Mouse (Mus musculus): Measurements from ENCODE around the gene Maco1. TPM values are rescaled to one million over a fixed set of nuclear protein-coding genes. Genes with fewer than 3 reads are reported as not detected.
A peak's percentile ranks its signal among the peaks of the same experiment; 100 is the strongest.

The Maco1 gene
- polyA plus RNA-seq, 1 experiment from 2014 or later, result 45.6 TPM

- no peak overlapping the region for H3K9ac ChIP-seq (ENCODE audit: low read length)
- H3K27me3 ChIP-seq (ENCODE audit: control insufficient read depth, insufficient read depth, low read length), result peaks cover 11% of the 10 kb centered on the region
- H3K4me1 ChIP-seq (ENCODE audit: control insufficient read depth, insufficient read depth, low read length), result no peaks in the 10 kb centered on the region
- no peak overlapping the region for H3K27ac ChIP-seq (ENCODE audit: low read depth, low read length)
- WGBS, result 91% methylated on average over 5 of the region's 5 CpGs
- no peak overlapping the region for H3K4me3 ChIP-seq (ENCODE audit: low read depth, low read length)
- no peaks in the 10 kb centered on the region for H3K36me3 ChIP-seq (ENCODE audit: control insufficient read depth, insufficient read depth, low read length)
- DNase-seq (ENCODE audit: low spot score, missing footprints), result peak; percentile 26
- no peaks in the 10 kb centered on the region for H3K9me3 ChIP-seq (ENCODE audit: control insufficient read depth, low read length)
- H3K4me2 ChIP-seq, result no peak overlapping the region
- no peak for ATAC-seq (ENCODE audit: low FRiP score)
Measured at GRCm38 (mm10) chr4:134865789-134866188, 12.6 kb upstream of the Maco1 start.

GRCm38 (mm10) chr4:134865340-134865739 lies 12.2 kb upstream of the Maco1 start:
- Histone ChIP-seq H3K9me3 (ENCODE audit: control insufficient read depth, low read length) (no peaks in the 10 kb centered on the region), H3K4me2 (no peak overlapping the region), H3K4me3 (ENCODE audit: low read depth, low read length) (no peak overlapping the region), H3K27me3 (ENCODE audit: control insufficient read depth, insufficient read depth, low read length) (peaks cover 11% of the 10 kb centered on the region), H3K27ac (ENCODE audit: low read depth, low read length) (no peak overlapping the region), H3K4me1 (ENCODE audit: control insufficient read depth, insufficient read depth, low read length) (no peaks in the 10 kb centered on the region), H3K9ac (ENCODE audit: low read length) (no peak overlapping the region), H3K36me3 (ENCODE audit: control insufficient read depth, insufficient read depth, low read length) (no peaks in the 10 kb centered on the region)
- no peak for ATAC-seq (ENCODE audit: low FRiP score)
- 80% methylated on average over 6 of the region's 6 CpGs for WGBS
- peak; percentile 26 for DNase-seq (ENCODE audit: low spot score, missing footprints)

GRCm38 (mm10) chr4:134863937-134864729 lies 11.0 kb upstream of the Maco1 start, which contains the start of gene Rhd:
Gene Rhd (plus strand): TSS chr4:134864536.
- Histone ChIP-seq H3K9me3 (ENCODE audit: control insufficient read depth, low read length) (no peaks in the 10 kb centered on the region), H3K4me2 (no peak within 1 kb of the TSS), H3K36me3 (ENCODE audit: control insufficient read depth, insufficient read depth, low read length) (no peaks in the 10 kb centered on the region), H3K27ac (ENCODE audit: low read depth, low read length) (no peak within 1 kb of the TSS), H3K4me3 (ENCODE audit: low read depth, low read length) (no peak within 1 kb of the TSS), H3K4me1 (ENCODE audit: control insufficient read depth, insufficient read depth, low read length) (no peaks in the 10 kb centered on the region), H3K27me3 (ENCODE audit: control insufficient read depth, insufficient read depth, low read length) (peaks cover 4% of the 10 kb centered on the region; the same call in 1 of the 2 replicates), H3K9ac (ENCODE audit: low read length) (no peak within 1 kb of the TSS)
- no peak for ATAC-seq (ENCODE audit: low FRiP score)
- 74% methylated on average over 14 of the region's 14 CpGs for WGBS
- peak; percentile 28 for DNase-seq (ENCODE audit: low spot score, missing footprints)

DNA sequence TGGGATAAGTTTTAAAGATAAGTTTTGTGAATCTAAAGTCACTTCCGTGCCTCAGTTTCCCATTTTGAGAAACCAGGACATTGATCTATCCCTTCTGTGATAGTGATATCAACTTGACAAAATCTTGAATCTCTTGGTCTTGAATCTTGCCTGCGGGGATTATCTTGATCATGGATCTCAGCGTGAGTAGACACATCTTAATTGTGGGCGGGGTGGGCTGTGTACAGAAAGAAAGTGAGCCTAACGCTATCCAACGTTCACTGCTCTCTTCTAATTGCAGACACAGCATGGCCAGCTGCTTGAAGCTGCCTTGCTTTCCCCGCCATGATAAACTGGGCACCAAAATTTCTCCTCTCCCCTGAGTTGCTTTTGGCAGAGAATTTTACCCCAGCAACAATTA lies 9.9 kb upstream of the Maco1 start:
- no peaks in the 10 kb centered on the region for H3K4me1 ChIP-seq (ENCODE audit: control insufficient read depth, insufficient read depth, low read length)
- H3K27me3 ChIP-seq (ENCODE audit: control insufficient read depth, insufficient read depth, low read length), result no peaks in the 10 kb centered on the region
- no peak overlapping the region for H3K4me2 ChIP-seq
- WGBS, result 86% methylated on average over 7 of the region's 7 CpGs
- ATAC-seq (ENCODE audit: low FRiP score), result no peak
- H3K9ac ChIP-seq (ENCODE audit: low read length), result no peak overlapping the region
- no peaks in the 10 kb centered on the region for H3K36me3 ChIP-seq (ENCODE audit: control insufficient read depth, insufficient read depth, low read length)
- no peak overlapping the region for H3K27ac ChIP-seq (ENCODE audit: low read depth, low read length)
- H3K4me3 ChIP-seq (ENCODE audit: low read depth, low read length), result no peak overlapping the region
- H3K9me3 ChIP-seq (ENCODE audit: control insufficient read depth, low read length), result no peaks in the 10 kb centered on the region
- DNase-seq (ENCODE audit: low spot score, missing footprints), result peak; percentile 76

DNA sequence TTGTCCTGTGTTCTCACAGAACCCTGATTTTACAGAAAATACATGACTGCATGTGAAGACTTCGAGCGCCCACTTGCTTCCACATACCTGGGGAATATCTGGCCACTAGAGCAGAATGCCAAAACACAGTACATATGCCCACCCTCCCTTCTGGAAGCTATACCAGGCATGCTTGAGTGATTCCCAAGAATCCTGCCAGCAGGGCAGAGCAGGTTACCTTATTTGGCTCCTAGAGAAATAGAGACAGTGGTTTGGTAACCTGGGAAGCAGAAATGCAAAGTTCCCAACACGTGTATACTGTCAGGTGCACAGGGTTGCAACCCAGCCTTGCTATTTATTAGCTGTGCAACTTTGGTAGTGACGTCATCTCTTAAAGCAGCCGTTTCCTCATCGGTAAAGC lies 8.7 kb upstream of the Maco1 start:
- WGBS, result 86% methylated on average over 6 of the region's 6 CpGs

DNA sequence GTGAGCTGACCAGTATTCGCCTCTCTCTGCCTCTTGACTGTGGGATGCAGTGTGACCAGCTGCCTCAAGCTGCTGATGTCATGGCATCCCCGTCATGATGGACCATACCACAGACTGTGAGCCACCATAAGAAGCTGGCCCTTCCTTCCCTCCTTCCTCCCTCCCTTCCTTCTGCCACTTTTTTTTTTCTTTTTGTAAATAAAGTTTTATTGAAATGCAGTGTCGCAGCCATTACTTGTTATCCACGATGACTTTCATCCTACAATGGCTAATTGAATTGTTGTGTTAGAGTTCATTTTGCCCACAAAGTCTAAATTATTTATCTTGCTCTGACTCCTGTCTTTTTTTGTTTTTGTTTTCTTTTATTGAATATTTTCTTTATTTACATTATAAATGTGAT lies 5.3 kb upstream of the Maco1 start:
- Histone ChIP-seq H3K27ac (ENCODE audit: low read depth, low read length) (no peak overlapping the region), H3K9me3 (ENCODE audit: control insufficient read depth, low read length) (no peaks in the 10 kb centered on the region), H3K4me1 (ENCODE audit: control insufficient read depth, insufficient read depth, low read length) (no peaks in the 10 kb centered on the region), H3K27me3 (ENCODE audit: control insufficient read depth, insufficient read depth, low read length) (peaks cover 5% of the 10 kb centered on the region; the same call in 1 of the 2 replicates), H3K4me3 (ENCODE audit: low read depth, low read length) (no peak overlapping the region), H3K9ac (ENCODE audit: low read length) (no peak overlapping the region), H3K36me3 (ENCODE audit: control insufficient read depth, insufficient read depth, low read length) (no peaks in the 10 kb centered on the region), H3K4me2 (no peak overlapping the region)
- peak; percentile 26 for DNase-seq (ENCODE audit: low spot score, missing footprints)
- WGBS, result 86% methylated on average over 4 of the region's 4 CpGs
- no peak for ATAC-seq (ENCODE audit: low FRiP score)

More for the DNA sequence above, 8.7 kb upstream of the Maco1 start:
- DNase-seq (ENCODE audit: low spot score, missing footprints) (peak; percentile 60), ATAC-seq (ENCODE audit: low FRiP score) (no peak)
- no peaks in the 10 kb centered on the region for H3K36me3 ChIP-seq (ENCODE audit: control insufficient read depth, insufficient read depth, low read length)
- no peak overlapping the region for H3K9ac ChIP-seq (ENCODE audit: low read length)
- no peak overlapping the region for H3K27ac ChIP-seq (ENCODE audit: low read depth, low read length)
- no peaks in the 10 kb centered on the region for H3K4me1 ChIP-seq (ENCODE audit: control insufficient read depth, insufficient read depth, low read length)
- no peaks in the 10 kb centered on the region for H3K27me3 ChIP-seq (ENCODE audit: control insufficient read depth, insufficient read depth, low read length)
- H3K4me2 ChIP-seq, result no peak overlapping the region
- no peaks in the 10 kb centered on the region for H3K9me3 ChIP-seq (ENCODE audit: control insufficient read depth, low read length)
- H3K4me3 ChIP-seq (ENCODE audit: low read depth, low read length), result no peak overlapping the region

DNA sequence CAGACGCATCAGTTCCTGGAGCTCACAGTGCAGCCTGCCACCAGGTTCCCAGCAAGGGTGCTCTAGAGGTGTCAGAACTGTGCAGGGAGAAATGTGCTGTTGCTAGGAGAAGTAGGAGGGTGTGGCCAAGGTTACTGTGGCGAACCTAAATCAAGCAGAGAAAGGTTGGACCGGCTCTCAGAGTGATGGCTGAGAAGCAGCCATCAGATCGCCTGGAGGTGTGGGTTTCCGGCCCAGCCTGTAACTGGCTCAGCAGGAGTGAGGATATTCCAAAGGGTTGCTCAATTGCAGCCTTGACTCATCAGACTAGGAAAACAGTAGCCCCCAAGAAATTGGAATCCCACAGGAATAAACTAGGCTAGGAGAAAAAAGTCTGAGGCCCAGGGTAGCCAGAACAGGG lies 3.4 kb upstream of the Maco1 start:
- Histone ChIP-seq H3K9me3 (ENCODE audit: control insufficient read depth, low read length) (no peaks in the 10 kb centered on the region), H3K4me3 (ENCODE audit: low read depth, low read length) (no peak overlapping the region), H3K4me1 (ENCODE audit: control insufficient read depth, insufficient read depth, low read length) (peaks cover 6% of the 10 kb centered on the region), H3K27me3 (ENCODE audit: control insufficient read depth, insufficient read depth, low read length) (peaks cover 5% of the 10 kb centered on the region; the same call in 1 of the 2 replicates), H3K4me2 (no peak overlapping the region), H3K27ac (ENCODE audit: low read depth, low read length) (no peak overlapping the region), H3K36me3 (ENCODE audit: control insufficient read depth, insufficient read depth, low read length) (no peaks in the 10 kb centered on the region), H3K9ac (ENCODE audit: low read length) (no peak overlapping the region)
- DNase-seq (ENCODE audit: low spot score, missing footprints) (peak; percentile 61), ATAC-seq (ENCODE audit: low FRiP score) (no peak)
- 43% methylated on average over 5 of the region's 5 CpGs for WGBS

DNA sequence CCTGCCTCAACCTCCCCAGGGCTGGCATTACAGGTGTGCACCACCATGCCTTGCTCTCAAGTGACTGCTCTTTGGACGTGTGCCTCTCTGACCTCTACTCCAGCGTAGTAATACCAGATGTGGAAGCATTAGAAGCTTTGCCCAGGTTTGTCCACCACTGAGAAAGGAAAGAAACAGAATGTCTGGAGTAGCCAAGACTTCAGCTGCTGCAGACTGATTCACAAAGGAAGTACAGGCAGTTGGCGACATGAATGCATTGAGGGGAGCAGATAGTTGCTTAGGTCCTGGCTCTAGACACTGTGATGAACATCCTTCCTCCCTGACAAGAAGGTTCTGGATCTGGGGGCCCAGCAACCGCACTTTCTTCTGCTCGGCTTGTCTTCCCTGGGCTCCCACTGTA lies 2.9 kb upstream of the Maco1 start:
- peak; percentile 53 for DNase-seq (ENCODE audit: low spot score, missing footprints)
- Histone ChIP-seq H3K4me1 (ENCODE audit: control insufficient read depth, insufficient read depth, low read length) (peaks cover 11% of the 10 kb centered on the region), H3K4me2 (no peak overlapping the region), H3K36me3 (ENCODE audit: control insufficient read depth, insufficient read depth, low read length) (no peaks in the 10 kb centered on the region), H3K9ac (ENCODE audit: low read length) (no peak overlapping the region), H3K9me3 (ENCODE audit: control insufficient read depth, low read length) (no peaks in the 10 kb centered on the region), H3K27me3 (ENCODE audit: control insufficient read depth, insufficient read depth, low read length) (peaks cover 5% of the 10 kb centered on the region; the same call in 1 of the 2 replicates), H3K4me3 (ENCODE audit: low read depth, low read length) (no peak overlapping the region), H3K27ac (ENCODE audit: low read depth, low read length) (no peak overlapping the region)
- 70% methylated on average over 5 of the region's 5 CpGs for WGBS
- no peak for ATAC-seq (ENCODE audit: low FRiP score)

DNA sequence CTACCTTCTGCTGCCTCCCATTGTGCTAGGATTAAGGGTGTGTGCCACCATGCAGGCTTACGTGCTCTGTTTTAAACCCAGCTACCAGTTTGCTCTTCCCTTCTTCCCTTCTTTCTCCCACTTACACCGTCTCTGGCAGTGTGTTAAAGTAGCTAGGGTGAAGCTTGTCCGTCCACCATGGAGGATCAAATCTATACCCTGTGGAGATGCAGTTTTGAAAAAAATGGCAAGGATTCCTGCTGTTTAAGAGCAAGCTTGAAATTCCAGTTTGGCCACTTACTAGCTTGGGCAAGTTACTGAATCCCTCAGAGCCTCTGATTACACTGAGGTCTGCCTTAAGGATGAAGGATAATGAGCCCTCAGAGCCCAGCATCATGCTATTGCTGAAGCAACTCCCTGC lies 2.2 kb upstream of the Maco1 start:
- H3K4me1 ChIP-seq (ENCODE audit: control insufficient read depth, insufficient read depth, low read length), result peaks cover 12% of the 10 kb centered on the region
- no peak overlapping the region for H3K27ac ChIP-seq (ENCODE audit: low read depth, low read length)
- H3K4me3 ChIP-seq (ENCODE audit: low read depth, low read length), result no peak overlapping the region
- H3K36me3 ChIP-seq (ENCODE audit: control insufficient read depth, insufficient read depth, low read length), result no peaks in the 10 kb centered on the region
- H3K27me3 ChIP-seq (ENCODE audit: control insufficient read depth, insufficient read depth, low read length), result peaks cover 5% of the 10 kb centered on the region; the same call in 1 of the 2 replicates
- H3K9me3 ChIP-seq (ENCODE audit: control insufficient read depth, low read length), result no peaks in the 10 kb centered on the region
- H3K9ac ChIP-seq (ENCODE audit: low read length), result no peak overlapping the region
- H3K4me2 ChIP-seq, result no peak overlapping the region
- peak; percentile 67 for DNase-seq (ENCODE audit: low spot score, missing footprints)
- ATAC-seq (ENCODE audit: low FRiP score), result no peak
- WGBS, result 48% methylated on average over 3 of the region's 3 CpGs

Data from midbrain, embryonic 11.5 days (tissue).